Mouse (Mus musculus) T-helper 2 cell (primary cell): Measurements from ENCODE around the gene 4921524J17Rik.

Experiments used
- in situ Hi-C: fragments of 300-600 bp; cut with MboI, MseI; formaldehyde crosslinking; loops from one replicate; pipeline ENCODE4 v1.15.1; 2025; ENCODE audit warnings: high pct_unique_total_duplicates

The 4921524J17Rik gene

DNA sequence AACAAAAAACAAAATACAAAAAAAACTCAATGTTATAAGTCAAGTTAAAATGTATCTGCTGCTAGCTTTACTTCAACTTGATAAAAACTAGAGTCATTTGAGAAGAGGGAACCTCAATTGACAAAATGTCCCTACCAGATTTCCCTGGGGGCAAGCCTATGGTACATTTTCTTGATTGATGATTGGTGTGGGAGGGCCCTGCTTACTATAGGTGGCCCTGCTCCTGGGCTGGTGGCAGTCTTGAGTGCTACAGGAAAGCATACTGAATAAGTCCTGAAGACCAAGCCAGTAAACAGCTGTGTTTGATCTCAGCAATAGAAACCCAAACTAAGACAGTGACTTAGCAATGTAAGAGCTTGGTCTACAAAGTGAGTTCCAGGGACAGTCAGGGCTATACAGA lies 11.5 kb upstream of the 4921524J17Rik start:
- in situ Hi-C loops = no loop called here

DNA sequence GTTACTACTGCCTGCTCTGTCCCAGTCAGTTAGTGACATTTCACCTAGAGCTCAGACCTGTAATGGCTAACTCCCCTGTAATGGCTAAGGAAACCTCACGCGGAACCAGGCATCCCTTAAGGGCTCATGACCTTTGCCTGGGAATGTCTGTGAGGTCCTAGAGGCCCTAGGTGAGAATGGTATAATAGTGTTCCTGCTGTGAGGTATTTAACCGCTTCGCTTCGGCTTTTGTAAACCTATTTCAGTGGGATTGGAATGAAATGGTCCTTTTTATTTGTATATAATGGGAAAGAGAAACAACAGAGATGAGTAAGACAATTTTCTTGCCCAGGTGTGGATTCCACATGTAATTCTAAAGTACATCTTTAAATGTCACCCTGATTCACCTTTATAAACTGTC lies 8.9 kb upstream of the 4921524J17Rik start:
- in situ Hi-C loops = no loop called here

DNA sequence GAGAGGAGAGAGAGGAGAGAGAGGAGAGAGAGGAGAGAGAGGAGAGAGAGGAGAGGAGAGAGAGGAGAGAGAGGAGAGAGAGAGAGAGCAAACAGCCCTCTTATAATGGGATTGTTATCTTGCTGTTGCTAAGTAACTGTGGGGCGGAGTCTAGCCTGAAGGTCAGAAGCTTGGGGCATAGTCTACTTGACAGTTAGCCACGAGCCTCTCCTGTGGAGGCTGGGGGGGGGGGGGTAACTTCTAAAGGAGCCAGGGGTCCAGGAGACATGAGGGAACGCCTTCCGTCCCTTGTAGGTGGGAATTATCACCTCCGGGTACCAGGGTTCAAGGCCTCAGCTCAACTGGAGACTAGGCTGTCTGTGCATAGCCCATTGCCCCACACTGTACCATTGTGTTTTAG lies 3.1 kb upstream of the 4921524J17Rik start:
- in situ Hi-C loops = no loop called here

DNA sequence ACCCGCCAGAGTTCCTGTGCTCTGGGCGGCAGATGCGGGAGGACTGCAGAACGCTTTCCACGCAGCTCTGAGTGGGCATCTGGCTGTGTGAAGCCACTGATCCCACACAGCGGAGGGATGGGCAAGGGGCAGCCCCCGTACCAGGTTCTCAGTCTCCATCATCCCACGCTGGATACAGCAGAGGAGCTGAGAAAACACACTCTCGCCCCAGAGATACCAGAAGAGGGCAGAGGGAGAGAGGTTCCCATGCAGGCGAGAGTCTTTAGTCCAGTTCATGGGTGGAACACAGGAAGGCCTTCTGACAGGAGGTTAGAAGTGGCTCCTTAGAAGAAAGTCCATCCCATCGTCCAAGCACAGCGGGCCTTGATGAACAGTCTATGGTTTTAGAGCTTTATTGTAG lies 2.2 kb upstream of the 4921524J17Rik start:
- in situ Hi-C loops = no loop called here

DNA sequence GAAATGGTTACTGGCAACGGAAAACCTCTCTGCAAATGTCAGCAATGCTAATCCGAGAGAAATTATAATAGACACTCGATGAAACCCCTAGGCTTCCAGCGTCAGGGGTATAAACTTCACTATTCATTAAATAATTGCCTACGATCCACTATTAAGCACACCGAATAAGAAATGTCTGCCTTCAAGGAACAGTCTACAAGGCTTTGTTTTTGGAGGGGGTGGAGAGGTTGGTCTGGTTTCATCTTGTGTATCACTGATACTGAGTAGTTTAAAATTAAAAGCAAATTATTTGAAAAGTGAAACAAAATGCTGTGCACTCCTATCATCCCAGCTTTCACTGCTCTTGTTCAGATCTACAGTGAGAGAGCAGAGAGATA lies 372 bp upstream of the 4921524J17Rik start:
- in situ Hi-C loops = no loop called here

DNA sequence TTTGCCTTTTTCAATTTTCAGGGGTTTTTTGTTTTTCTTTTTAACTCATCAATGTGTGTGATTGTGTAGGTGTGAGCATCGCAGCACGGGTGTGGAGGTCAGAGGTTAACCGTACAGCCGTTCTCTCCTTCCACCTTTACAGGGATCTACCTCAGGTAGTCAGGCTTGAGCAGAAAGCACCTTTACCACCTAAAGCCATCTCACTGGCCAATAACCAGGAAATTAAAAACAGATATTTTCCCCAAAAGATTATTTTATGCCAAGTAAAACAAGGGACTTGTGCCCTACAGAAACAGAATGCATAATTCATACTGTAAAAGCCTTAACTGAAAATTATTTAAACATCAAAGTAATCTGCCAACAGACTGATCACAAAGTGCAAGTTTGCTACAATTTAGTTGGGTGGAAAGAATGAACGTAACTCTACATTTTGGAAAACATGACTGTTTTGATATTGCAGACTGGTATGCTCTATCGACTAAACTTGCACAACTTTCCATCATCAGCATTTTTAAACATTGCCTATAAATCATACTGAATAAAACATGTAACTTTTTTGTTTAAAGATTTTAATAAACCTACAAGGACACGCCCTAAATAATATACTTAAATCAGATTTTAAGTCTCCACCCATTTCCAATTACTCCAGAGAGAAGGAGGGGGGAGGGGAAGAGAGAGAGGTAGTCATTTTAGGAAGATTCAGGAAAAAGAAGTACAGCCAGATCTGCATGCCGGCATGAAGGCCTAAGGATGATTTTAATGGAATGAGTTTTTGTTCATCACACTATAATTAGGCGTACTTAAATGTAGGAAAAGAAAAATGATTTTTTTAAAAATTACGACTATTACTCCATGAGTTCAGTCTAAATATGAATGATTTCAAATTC lies 1.1 kb downstream of the 4921524J17Rik start:
- in situ Hi-C loops = no loop called here

DNA sequence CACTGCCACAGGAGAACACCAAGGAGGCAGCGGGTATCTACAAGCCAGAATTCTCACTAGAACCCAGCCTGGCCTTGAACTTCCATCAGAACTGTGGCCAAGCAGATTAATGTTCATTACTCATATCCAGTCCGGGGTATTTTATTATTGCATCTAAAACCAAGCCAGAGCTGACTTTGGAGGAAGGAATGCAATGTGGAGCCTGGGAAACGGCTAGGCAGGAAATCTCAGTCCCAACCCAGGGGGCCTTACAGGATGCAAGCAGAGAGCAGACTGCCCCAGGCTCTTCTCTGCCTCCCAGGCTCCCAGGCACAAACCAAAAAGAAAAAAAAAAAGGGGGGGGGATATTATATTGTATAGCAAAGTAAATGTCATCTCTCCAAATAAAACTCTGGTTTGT lies 1.8 kb downstream of the 4921524J17Rik start:
- in situ Hi-C loops = no loop called here

DNA sequence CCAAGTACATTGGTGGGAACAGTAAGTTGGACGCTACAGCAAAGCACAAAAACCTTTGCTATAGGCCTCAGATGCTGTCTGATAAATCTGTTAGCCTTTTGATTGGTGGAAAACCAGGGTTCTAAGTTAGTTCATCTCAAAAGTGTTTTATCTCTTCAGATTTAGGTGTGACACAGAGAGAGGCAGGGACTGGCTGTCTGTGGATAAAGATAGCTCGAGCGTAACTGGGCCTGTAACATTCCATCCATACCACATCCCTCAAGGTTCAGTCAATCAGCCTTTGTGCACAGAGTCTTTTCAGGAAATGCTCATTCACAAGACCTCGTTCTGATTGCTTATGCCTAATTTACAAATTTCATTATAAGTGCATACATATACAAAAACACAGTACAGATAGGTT lies 3.4 kb downstream of the 4921524J17Rik start:
- in situ Hi-C loops = no loop called here

DNA sequence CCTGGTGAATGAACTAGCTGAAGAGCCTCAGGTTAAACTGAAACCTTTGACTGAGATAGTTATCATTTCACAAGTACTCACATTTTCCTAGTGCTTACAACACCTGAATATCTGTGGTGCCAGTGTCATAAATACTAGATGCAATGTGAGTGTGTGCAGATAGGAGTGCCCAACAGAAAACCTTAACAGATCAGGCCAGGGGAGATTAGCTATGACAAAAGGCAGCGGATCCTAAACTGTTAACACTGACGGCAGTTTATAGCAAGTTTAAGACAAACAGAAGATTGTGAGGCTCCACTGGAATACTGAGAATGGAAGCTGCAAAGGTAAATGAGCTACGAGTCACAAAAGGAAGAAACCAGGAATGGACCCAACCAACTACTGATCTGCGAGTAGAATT lies 5.6 kb downstream of the 4921524J17Rik start:
- in situ Hi-C loops = no loop called here

DNA sequence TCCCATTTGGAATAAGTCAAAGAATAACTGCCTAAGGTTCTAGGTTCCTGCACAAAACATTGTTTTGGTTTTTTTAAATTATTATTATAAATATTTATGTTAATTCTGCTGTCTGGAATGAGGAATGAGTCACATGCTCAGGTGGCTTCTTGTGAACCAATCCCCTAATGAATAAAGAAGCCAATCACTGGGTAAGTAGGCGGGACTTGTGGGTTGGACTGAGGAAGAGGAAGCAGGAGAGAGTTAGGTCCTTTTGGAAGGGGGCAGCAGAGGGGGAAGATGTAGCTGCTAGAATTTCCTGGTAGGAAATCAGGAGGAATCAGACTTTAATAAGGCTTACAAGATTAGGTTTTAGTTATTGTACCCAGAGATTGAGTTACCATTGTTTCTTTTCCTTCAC lies 11.3 kb downstream of the 4921524J17Rik start:
- in situ Hi-C loops = no loop called here

DNA sequence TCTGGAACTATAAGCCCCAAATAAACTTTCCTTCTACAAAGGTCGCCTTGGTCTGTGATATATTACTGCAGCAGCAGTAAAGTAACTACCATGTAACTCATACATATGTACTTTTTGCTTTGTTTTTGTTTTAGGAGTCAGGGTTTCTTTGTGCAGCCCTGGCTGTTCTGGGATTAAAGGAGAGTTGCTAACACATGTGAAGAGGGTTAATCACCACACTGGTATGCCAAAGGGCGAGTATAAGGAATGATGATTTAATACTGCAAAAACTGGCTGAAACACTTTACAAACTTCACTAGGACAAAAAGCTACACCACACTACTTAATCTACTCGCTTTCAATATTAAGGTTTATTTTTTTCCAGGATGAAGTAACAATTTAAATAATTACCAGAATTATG lies 24.1 kb downstream of the 4921524J17Rik start:
- in situ Hi-C loops = no loop called here

DNA sequence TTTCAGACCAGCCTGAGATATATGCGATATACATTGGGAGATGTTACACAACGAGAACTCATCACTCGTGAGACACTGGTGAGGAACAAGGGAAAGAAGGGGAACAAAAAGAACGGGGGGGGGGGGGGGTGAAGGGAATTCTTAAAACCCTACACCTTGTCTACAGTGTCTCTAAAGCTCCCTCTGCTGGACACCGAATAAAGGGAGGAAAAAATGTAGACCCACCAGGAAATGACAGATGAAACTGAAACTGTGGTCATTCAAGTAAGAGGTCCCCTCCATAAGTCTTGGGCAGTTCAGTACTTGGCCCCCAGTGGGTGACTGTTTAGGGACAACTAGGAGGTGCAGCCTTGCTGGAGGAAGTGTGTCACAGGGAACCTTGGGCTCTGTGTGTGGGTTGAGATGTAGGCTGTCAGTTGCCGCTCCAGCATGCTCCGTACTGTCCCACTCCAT lies 24.6 kb downstream of the 4921524J17Rik start:
- in situ Hi-C loops = no loop called here

DNA sequence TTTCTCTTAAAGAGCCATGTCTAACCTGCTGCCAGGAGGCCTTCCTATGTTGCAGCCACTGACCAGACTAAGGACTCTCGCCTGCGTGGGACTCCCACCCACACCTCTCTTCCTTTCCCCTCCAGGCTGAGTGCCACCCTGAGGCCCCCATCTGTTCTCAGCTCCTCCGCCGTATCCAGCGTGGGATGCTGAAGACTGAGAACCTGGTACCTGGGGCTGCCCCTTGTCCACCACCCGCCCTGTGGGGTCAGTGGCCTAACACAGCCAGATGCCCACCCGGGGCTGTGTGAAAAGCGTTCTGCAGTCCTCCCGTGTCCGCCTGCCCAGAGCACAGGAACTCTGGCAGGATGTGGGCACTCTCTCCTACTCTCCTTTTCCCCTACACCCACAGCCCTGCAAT lies 26.7 kb downstream of the 4921524J17Rik start:
- in situ Hi-C loops = no loop called here

DNA sequence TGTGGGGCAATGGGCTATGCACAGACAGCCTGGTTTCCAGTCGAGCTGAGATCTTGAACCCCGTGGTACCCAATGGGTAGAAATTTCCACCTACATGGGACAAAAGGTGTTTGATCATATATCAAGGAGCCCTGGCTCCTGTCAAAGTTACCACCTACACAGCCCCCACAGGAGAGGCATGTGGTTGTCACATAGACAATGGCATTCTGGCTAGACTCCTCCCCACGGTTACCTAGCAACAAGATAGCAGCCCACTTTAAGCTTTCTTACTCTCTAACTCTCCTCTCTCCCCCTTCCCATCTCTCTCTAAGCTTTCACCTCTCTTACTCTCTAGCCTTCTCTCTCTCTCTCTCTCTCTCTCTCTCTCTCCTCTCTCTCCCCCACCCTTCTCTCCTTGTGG lies 27.2 kb downstream of the 4921524J17Rik start:
- in situ Hi-C loops = no loop called here

DNA sequence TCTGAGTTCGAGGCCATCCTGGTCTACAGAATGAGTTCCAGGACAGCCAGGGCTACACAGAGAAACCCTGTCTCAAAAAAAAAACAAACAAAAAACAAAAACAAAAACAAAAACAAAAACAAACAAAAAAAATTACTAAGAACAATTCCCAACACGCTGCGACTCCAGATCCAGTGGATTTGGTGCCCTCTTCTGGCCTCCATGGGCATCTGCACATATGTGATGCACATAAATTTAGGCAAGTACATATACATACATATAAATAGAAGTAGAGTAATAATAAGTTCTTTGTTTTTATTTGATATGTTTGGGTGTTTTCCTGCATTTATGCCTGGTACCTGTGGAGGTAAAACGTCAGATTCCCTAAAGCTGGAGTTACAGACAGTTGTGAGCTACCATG lies 34.1 kb downstream of the 4921524J17Rik start:
- in situ Hi-C loops = no loop called here

DNA sequence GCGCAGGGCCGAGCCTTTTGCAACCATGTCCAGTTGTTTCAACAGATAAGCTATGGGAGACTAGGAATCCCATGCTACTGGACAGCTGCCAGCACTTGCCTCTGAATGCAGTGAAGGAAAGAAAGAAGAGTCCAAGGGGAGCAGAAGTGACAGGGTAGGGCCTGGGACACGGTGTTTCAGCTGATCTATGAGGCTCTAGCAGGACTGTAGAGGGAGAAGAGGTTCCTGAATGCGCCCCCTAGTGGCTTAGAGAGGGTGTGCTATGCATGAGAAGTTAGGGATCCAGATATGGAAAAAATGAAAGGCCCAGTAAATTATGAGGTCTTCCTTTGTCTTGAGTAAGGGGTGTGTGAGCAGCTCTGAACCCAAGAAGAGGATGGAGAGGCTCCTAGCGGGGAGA lies 35.1 kb downstream of the 4921524J17Rik start:
- in situ Hi-C loops = no loop called here

DNA sequence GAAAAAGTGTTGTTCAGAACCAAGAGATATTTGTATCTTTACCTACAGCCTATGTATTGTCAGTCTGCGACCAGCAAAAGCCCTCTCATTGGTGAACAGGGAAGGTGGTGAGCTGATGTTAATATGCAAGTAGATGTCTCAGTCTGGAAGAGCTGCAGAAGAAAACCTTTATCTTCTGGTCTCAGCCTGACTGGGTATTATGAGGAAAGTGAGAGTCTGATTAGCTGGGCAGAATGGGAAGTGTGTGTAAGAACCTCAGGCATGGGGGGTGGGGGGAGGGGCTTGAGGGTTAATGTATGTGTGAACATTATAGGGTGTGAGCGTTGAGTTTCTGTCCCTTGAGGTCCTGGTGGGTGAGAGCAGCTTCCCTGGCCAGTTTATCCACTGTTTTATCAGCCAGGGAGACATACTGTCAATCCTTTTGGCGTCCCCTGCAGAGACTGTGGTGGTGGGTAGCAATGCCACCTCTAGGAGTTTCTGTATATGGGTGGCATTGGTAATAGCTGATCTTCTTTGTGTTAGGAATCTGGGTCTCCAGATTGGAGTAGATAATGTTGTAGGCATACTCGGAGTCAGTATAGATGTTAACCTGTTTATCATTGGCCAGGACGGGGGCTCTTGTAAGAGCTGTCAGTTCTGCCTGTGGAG lies 36.1 kb downstream of the 4921524J17Rik start:
- in situ Hi-C loops = no loop called here

DNA sequence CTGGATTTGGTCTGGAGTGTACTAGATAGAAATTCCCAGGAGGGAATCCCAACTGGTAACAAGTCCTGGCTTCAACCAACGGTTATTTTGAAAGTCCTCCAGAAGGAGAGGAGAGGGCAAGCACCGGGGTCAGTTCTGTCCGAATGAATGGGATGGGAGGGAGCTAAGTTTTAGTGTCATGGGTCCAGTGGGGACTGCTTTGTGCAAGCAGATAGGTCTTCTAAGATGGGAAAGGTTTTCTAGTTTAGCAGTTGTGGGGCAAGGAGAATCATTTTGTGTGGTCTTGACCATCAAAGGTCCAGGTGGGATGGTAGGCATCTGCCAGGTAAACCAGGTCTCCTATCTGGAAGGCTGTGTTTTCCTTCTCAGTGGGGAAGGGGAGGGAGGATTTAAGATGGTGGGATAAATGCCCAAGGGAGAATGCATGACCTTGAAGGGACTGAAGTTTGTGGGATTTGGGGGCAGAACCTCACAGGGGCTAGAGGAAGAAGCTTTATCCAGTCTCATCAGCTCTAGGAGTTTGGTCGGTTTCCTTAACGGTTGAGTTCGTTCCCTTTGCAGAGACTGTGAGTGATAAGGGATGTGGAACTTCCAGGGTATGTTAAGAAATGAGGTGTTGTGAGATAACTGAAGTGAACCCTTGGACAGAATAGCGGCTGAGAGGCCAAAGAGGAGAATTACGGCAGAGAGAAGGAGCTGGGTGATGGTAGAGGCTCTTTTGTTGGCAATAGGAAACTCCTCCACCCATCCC lies 36.8 kb downstream of the 4921524J17Rik start:
- in situ Hi-C loops = no loop called here

DNA sequence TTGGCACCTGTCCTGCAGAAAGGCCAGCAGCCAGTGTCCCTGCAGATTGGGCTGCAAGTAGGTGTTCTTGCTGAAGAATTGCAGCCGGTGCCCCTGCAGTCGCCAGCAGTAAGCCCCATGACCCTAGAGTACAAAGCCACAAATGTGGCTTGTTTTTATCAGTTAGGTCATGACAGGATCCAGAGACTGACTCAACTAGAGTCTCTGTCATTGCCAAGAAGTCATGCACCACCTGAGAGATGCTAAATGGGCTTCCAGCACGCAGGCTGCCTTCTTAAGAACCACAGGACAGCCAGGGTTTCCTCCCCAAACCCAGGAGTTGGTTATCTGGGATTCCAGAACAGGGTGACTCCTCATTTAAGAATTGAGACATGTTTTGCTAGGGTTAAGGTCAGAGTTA lies 37.6 kb downstream of the 4921524J17Rik start:
- in situ Hi-C loops = no loop called here

DNA sequence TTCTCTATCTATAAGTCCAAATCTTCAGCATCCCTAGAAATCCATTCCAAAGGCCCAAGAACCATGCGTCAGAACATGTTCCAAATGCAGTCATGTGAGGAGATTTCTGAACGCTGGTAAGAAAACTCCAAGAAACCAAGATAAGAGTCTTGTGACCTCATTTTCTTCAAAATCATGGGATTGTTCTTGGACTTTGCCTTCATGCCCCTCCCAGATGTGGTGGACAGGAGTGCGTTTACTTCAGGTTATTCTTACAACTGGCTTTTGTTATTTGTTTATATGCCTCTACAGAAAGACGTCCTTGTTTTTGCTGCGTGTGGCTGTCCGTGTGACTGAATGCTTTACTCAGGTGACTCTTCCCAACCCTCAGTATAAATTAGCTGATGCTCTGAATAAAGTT lies 39.4 kb downstream of the 4921524J17Rik start:
- in situ Hi-C loops = no loop called here

DNA sequence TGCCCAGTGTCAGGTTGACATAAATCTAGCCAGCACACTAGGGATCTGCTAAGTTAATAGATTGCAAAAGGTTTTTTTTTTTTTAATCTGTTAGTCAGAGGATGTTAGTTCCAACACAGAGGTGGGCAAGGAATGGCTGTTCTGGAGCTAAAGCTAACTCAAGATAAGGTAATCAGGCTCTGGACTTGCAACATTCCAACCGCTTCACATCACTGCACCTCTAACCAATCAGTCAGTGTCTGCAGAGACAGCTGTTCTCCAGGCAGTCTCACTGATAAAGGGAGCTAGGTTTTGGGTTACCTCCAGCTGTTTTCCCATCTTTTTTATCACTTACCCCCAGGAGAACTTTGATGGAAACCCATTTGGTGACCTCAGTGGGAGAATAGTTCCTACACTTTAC lies 41.2 kb downstream of the 4921524J17Rik start:
- in situ Hi-C loops = no loop called here

DNA sequence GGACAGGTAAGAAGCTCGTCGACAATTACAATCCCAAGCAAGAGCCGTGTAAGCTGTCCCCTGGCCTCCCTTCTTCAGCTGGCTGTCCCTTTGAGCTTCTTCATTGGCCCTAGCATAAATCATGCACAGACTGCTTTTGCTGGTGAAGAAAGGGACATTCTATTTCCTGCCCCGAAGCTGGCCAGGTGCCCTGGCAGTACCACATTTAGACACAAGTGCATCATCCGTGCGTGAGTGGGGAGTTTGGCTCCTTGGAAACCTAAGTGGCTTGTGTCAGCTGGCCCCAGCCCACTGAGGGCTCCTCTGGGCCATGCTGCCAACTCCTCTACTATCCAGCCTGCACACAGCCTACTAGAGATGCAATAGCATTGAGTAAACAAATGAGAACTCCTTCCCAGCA lies 46.4 kb downstream of the 4921524J17Rik start, which contains the start of gene Mylk3:
TSS of gene Mylk3 (minus strand) at position 141 of the 400 bp plus-strand sequence.
- in situ Hi-C loops = no loop called here
